Mouse (Mus musculus) midbrain, embryonic 11.5 days (tissue): ENCODE results near the gene Gm7361. TPM values are rescaled to one million over a fixed set of nuclear protein-coding genes. Genes with fewer than 3 reads are reported as not detected.
"Not testable (repeated sequence)": the region's sequence is repeated elsewhere in the genome, so short reads cannot be mapped to it uniquely, and the experiment has no call there.

Experiments used
- ATAC-seq: fragments of 200-750 bp; cut with Nextera tagmentation; 2 replicates; pipeline ENCODE4 v1.8.0; 2017; ENCODE audit warnings: moderate TSS enrichment, moderate library complexity; ENCODE audit not compliant: low FRiP score
- DNase-seq: peaks from one replicate; pipeline ENCODE4 v3.0.0; 2015; ENCODE audit warnings: low spot score; ENCODE audit errors: missing footprints
- H3K27ac ChIP-seq: fragments of 300-500 bp; sonication (generic); 2 replicates; pipeline ENCODE4 v1.5.1; 2014; ENCODE audit warnings: low read depth, low read length
- H3K27me3 ChIP-seq: fragments of 300-500 bp; sonication (generic); 2 replicates; pipeline ENCODE4 v1.6.1; 2014; ENCODE audit warnings: mild to moderate bottlenecking, low read length, moderate library complexity, mixed read lengths; ENCODE audit not compliant: control insufficient read depth, insufficient read depth
- H3K36me3 ChIP-seq: fragments of 300-500 bp; sonication (generic); 2 replicates; pipeline ENCODE4 v1.6.1; 2014; ENCODE audit warnings: mild to moderate bottlenecking, low read length, moderate library complexity, mixed read lengths; ENCODE audit not compliant: control insufficient read depth, insufficient read depth
- H3K4me1 ChIP-seq: fragments of 300-500 bp; sonication (generic); 2 replicates; pipeline ENCODE4 v1.6.1; 2014; ENCODE audit warnings: low read length; ENCODE audit not compliant: control insufficient read depth, insufficient read depth
- H3K4me2 ChIP-seq: fragments of 300-500 bp; sonication (generic); 2 replicates; pipeline ENCODE4 v1.6.1; 2014; ENCODE audit warnings: mild to moderate bottlenecking, moderate library complexity
- H3K4me3 ChIP-seq: fragments of 300-500 bp; sonication (generic); 2 replicates; pipeline ENCODE4 v1.5.1; 2014; ENCODE audit warnings: low read depth, low read length
- H3K9ac ChIP-seq: fragments of 300-500 bp; sonication (generic); 2 replicates; pipeline ENCODE4 v1.6.1; 2014; ENCODE audit warnings: low read length
- H3K9me3 ChIP-seq: fragments of 300-500 bp; sonication (generic); 2 replicates; pipeline ENCODE4 v1.6.1; 2016; ENCODE audit warnings: low read length; ENCODE audit not compliant: control insufficient read depth
- WGBS: fragments of 180-500 bp; shearing (Covaris S2); extraction: QIAGEN DNeasy Blood & Tissue Kit; methylation state at CpG from one replicate; pipeline ENCODE4 v1.1.7; 2014; 5-methylcytosine and 5-hydroxymethylcytosine counted together
- polyA plus RNA-seq: library from polyadenylated mRNA; unstranded; fragments of >200 nt; fragmentation: Nextera tagmentation; extraction: Ambion mirVana; gene quantifications from 2 replicates; pipeline ENCODE4 v1.2.1, GENCODE M21; 2014

The Gm7361 gene
- polyA plus RNA-seq = 0.10 TPM in 1 of 2 replicates, not detected in the other

- WGBS = 86% methylated on average over 3 of the region's 3 CpGs
- H3K9ac ChIP-seq, ATAC-seq, H3K9me3 ChIP-seq, H3K4me2 ChIP-seq, H3K36me3 ChIP-seq, H3K4me3 ChIP-seq, H3K27ac ChIP-seq, DNase-seq, H3K4me1 ChIP-seq, H3K27me3 ChIP-seq: not testable (repeated sequence)
These were observed at the start of gene Gm7361 for GRCm38 (mm10) chr5:26257391-26257790. Gene Gm7361 (plus strand): TSS chr5:26257691.

- Histone ChIP-seq H3K9ac (no peak overlapping the region), H3K36me3 (no peaks in the 10 kb centered on the region), H3K9me3 (no peaks in the 10 kb centered on the region), H3K4me1 (no peaks in the 10 kb centered on the region), H3K4me2 (no peak overlapping the region), H3K27me3 (no peaks in the 10 kb centered on the region), H3K27ac (no peak overlapping the region), H3K4me3 (no peak overlapping the region)
- 37% methylated on average over 4 of the region's 4 CpGs for WGBS
- ATAC-seq (peak; percentile 33; the same call in 1 of the 2 replicates), DNase-seq (no peak)
These were observed 46.5 kb upstream of the Gm7361 start for GRCm38 (mm10) chr5:26211030-26211429.

GRCm38 (mm10) chr5:26222076-26222475 lies 35.4 kb upstream of the Gm7361 start:
- no peaks in the 10 kb centered on the region for H3K27me3 ChIP-seq
- WGBS = 91% methylated on average over 1 of the region's 1 CpGs
- no peak for DNase-seq
- H3K27ac ChIP-seq = no peak overlapping the region
- no peak overlapping the region for H3K4me2 ChIP-seq
- no peaks in the 10 kb centered on the region for H3K9me3 ChIP-seq
- no peak for ATAC-seq
- no peak overlapping the region for H3K4me3 ChIP-seq
- H3K4me1 ChIP-seq = no peaks in the 10 kb centered on the region
- no peak overlapping the region for H3K9ac ChIP-seq
- no peaks in the 10 kb centered on the region for H3K36me3 ChIP-seq

GRCm38 (mm10) chr5:26266656-26267055 lies 9.2 kb downstream of the Gm7361 start:
- WGBS = 85% methylated on average over 3 of the region's 3 CpGs
- H3K9me3 ChIP-seq, H3K9ac ChIP-seq, ATAC-seq, H3K4me3 ChIP-seq, H3K4me2 ChIP-seq, H3K27me3 ChIP-seq, H3K4me1 ChIP-seq, H3K36me3 ChIP-seq, DNase-seq, H3K27ac ChIP-seq: not testable (repeated sequence)

- DNase-seq (no peak), ATAC-seq (no peak)
- Histone ChIP-seq H3K9ac (no peak overlapping the region), H3K4me1 (no peaks in the 10 kb centered on the region), H3K4me3 (no peak overlapping the region), H3K27me3 (no peaks in the 10 kb centered on the region), H3K36me3 (no peaks in the 10 kb centered on the region), H3K9me3 (no peaks in the 10 kb centered on the region; the same call in 1 of the 2 replicates), H3K4me2 (no peak overlapping the region), H3K27ac (no peak overlapping the region)
- 83% methylated on average over 5 of the region's 5 CpGs for WGBS
These were observed 22.9 kb downstream of the Gm7361 start for GRCm38 (mm10) chr5:26280361-26280760.

GRCm38 (mm10) chr5:26281717-26282116 lies 24.2 kb downstream of the Gm7361 start:
- Histone ChIP-seq H3K4me1 (no peaks in the 10 kb centered on the region), H3K27me3 (no peaks in the 10 kb centered on the region), H3K9me3 (no peaks in the 10 kb centered on the region; the same call in 1 of the 2 replicates), H3K9ac (no peak overlapping the region), H3K36me3 (no peaks in the 10 kb centered on the region), H3K4me2 (no peak overlapping the region), H3K4me3 (no peak overlapping the region), H3K27ac (no peak overlapping the region)
- ATAC-seq (no peak), DNase-seq (no peak)
- 86% methylated on average over 1 of the region's 1 CpGs for WGBS

GRCm38 (mm10) chr5:26282282-26282681 lies 24.8 kb downstream of the Gm7361 start:
- Histone ChIP-seq H3K9ac (no peak overlapping the region), H3K4me1 (no peaks in the 10 kb centered on the region), H3K27ac (no peak overlapping the region), H3K4me2 (no peak overlapping the region), H3K27me3 (no peaks in the 10 kb centered on the region), H3K4me3 (no peak overlapping the region), H3K9me3 (no peaks in the 10 kb centered on the region; the same call in 1 of the 2 replicates), H3K36me3 (no peaks in the 10 kb centered on the region)
- 11% methylated on average over 4 of the region's 4 CpGs for WGBS
- ATAC-seq (peak; percentile 59; the same call in 1 of the 2 replicates), DNase-seq (peak; percentile 96)

GRCm38 (mm10) chr5:26283399-26283798 lies 25.9 kb downstream of the Gm7361 start:
- no peak overlapping the region for H3K27ac ChIP-seq
- no peak overlapping the region for H3K4me2 ChIP-seq
- no peak overlapping the region for H3K4me3 ChIP-seq
- DNase-seq (no peak), ATAC-seq (no peak)
- no peaks in the 10 kb centered on the region for H3K36me3 ChIP-seq
- no peak overlapping the region for H3K9ac ChIP-seq
- no peaks in the 10 kb centered on the region for H3K4me1 ChIP-seq
- 92% methylated on average over 1 of the region's 1 CpGs for WGBS
- no peaks in the 10 kb centered on the region for H3K27me3 ChIP-seq
- H3K9me3 ChIP-seq = no peaks in the 10 kb centered on the region; the same call in 1 of the 2 replicates

- Histone ChIP-seq H3K4me3 (no peak overlapping the region), H3K36me3 (no peaks in the 10 kb centered on the region), H3K27ac (no peak overlapping the region), H3K27me3 (no peaks in the 10 kb centered on the region), H3K9me3 (no peaks in the 10 kb centered on the region), H3K4me2 (no peak overlapping the region), H3K9ac (no peak overlapping the region), H3K4me1 (no peaks in the 10 kb centered on the region)
- ATAC-seq (no peak), DNase-seq (no peak)
- WGBS = 90% methylated on average over 1 of the region's 1 CpGs
These were observed 34.1 kb downstream of the Gm7361 start for GRCm38 (mm10) chr5:26291621-26292020.
